Mouse (Mus musculus): ENCODE data around the gene Traip.
"Not testable (repeated sequence)": the region's sequence is repeated elsewhere in the genome, so short reads cannot be mapped to it uniquely, and the experiment has no call there.

Traip gene

DNA sequence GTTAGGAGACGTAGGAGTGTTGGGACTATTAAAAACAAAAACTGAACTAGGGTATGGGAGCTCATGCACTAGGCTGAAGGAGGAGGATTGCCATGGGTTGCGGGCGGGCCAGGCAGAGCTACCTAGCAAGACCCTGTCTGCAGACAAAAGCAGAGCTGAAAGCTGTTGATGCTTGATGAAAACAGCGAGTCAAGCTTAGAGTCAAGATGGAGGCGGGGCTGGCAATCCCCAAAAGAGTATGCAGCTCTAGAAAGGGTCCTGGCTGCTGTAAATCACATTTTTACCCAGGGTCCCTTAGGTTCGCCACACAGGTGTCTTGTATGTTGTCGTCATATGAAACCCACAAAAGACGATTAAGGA, 53.6 kb downstream of the Traip start:
- DNase-seq: peak; percentile 66

DNA sequence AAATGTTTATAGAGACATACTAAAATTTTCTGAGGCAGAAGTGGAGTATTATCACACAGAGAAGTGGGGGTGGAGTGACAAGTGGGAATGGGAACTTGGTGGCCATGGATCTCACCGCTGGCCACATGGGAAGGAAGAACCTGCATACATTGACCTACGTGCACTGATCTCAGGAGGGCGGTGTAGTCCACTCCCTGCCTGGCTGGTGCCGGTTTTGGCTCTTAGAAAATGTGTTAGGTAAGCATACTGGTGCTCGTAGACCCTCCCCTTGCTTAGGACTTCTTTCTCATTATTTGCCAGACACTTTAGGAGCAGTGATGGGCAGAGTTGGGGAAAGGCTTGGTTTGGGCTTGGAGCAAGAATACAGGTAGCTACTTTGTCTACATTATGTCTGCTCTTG, 58.1 kb downstream of the Traip start:
- no peak for DNase-seq

DNA sequence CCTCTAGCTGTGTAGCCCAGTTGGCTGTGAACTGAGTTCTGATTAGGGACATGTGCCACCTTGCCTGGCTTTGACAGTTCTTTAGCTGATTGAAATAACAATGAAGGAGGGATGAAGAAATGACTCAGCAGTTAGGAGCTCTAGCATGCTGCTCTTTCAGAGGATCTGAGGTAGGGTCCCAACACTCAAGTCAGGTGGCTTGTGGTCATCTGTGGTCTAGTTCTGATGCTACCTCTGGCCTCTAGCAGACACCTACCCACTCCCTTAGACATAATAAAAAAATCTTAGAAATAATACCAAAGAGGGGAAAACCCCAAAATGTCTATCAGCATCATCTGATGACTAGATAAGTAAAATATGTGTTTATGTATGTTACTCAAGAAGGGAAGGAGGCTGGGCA, 60.4 kb downstream of the Traip start:
- no peak for DNase-seq

DNA sequence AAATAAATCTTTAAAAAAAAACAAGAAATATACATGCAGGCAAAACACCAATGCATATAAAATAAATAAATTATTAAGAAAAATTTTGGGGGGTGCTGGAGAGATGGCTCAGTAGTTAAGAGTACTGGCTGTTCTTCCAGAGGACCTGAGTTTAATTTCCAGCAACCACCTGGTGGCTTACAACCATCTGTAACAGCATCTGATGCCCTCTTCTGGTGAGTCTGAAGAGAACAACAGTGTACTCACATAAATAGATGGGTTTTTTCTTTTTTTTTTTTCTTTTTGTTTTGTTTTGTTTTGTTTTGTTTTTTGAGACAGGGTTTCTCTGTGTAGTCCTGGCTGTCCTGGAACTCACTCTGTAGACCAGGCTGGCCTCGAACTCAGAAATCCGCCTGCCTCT, 63.6 kb downstream of the Traip start:
- not testable (repeated sequence) for DNase-seq

DNA sequence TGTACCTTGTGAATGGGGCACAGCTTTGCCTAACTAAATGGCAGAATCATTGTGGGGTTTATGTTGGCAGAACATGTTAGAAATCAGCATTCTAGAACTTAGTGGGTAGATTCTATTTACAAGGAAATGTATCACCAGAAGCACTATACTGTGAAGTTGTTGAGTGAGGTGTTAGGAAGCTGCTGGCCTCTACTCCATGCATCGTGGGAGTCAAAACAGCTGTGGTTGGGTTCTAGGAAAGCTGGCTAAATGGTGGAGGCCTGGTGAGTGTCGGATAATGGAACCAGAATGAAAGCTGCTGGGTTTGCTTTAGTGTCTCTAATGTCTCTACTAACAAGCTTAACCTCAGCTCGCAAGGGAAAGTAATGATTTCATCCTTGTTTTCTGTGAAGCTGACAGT, 67.2 kb downstream of the Traip start:
- DNase-seq: no peak

DNA sequence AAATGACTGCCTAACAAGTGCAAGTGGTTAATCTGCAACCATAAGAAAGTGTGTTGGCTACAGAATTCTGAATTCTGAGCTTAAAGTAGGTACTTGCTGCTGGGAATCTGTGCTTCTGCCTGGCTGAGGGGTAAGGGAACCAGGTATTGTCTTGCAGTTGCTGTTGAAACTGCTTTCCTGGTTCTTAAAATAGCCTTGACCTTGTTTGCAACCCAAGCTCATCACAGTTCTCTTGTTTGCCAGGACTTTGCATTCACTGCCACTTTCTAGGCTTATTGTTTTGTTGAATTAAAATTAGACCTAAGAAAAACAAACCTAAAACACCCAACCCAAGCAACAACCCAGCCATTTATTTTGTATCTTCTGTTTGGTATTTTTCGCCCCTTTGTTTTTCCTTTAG, 70.8 kb downstream of the Traip start:
- DNase-seq: no peak
